Mouse (Mus musculus) kidney, adult 2 months (tissue): ENCODE measurements around the gene Fdx1l.

Experiments
- CTCF ChIP-seq: fragments of 200-500 bp; conservative IDR thresholded peaks from 2 replicates; pipeline ENCODE4 v1.5.1; 2011; ENCODE audit warnings: low read depth, mild to moderate bottlenecking, control low read depth, low read length, moderate library complexity, mixed read lengths; ENCODE audit not compliant: insufficient read depth, insufficient read length
- POLR2A ChIP-seq: fragments of 200-500 bp; IDR thresholded peaks from one replicate; pipeline ENCODE4 v1.6.1; 2011; ENCODE audit warnings: low read depth, low read length, control low read depth

DNA sequence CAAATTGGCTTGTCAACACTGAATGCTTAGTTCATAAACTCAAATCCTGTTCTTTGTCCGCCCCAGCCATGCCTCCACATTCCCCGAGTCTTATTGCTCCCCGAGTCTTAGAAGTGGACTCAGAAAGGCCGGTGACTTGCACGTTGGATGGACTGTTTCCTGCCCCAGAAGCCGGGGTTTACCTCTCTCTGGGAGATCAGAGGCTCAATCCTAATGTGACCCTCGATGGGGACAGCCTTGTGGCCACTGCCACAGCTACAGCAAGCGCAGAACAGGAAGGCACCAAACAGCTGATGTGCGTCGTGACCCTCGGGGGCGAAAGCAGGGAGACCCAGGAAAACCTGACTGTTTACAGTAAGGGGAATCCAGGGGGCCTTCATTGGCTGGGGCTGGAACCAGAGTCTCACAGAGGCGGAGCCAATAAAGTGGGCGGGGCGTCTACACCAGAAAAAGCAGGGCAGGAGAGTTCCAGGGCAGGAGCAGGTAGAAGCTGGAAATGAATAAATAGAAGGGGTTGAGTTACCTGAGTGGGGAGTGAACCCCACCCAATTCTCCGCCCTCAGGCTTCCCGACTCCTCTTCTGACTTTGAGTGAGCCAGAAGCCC is 38.8 kb downstream of the Fdx1l start:
- TF ChIP-seq CTCF (no peak), POLR2A (no peak)
